Mouse (Mus musculus): ENCODE results near the gene Ipo7.

DNA sequence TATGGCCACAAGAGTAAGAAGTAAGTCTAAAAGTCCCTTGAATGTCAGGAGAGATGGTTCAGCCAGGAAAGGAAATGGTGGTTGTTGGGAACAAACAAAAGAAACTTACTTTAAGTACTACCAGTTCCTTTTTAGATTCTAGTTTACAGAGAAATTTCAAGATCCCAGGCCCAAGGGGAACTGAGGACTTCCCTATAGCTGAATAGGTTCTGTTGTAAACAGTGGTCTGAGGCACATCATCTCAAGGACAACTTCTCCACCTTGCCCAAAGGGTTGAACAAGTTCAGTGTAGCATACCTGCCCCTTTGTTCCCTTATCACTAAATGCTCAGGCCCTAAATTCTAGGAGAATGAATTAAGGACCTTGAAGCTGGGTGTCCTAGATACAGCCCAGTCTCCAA, 16.0 kb upstream of the Ipo7 start:
- TF ChIP-seq CTCF (IDR thresholded peaks at IDR 0.05; ENCODE audit: borderline replicate concordance, control insufficient read depth, extremely low read depth, insufficient read depth, low read length, poor library complexity): no peak
- TF ChIP-seq POLR2A (IDR thresholded peaks at IDR 0.05; ENCODE audit: control insufficient read depth, extremely low read depth, insufficient read depth, low read length, poor library complexity): no peak
